Mouse (Mus musculus) neural tube, embryonic 15.5 days (tissue): Measurements from ENCODE around the gene Rxra. TPM values are rescaled to one million over a fixed set of nuclear protein-coding genes. Genes with fewer than 3 reads are reported as not detected.

Experiments
- ATAC-seq: fragments of 200-750 bp; cut with Nextera tagmentation; 2 replicates; pipeline ENCODE4 v1.8.0; 2017; ENCODE audit warnings: mild to moderate bottlenecking, moderate TSS enrichment, moderate library complexity; ENCODE audit not compliant: low FRiP score
- H3K27ac ChIP-seq: fragments of 300-500 bp; sonication (generic); replicated peaks from 2 replicates; pipeline ENCODE4 v1.5.1; 2015; ENCODE audit warnings: mild to moderate bottlenecking, inconsistent platforms
- H3K27me3 ChIP-seq: fragments of 300-500 bp; sonication (generic); replicated peaks from 2 replicates; pipeline ENCODE4 v1.6.1; 2015; ENCODE audit warnings: inconsistent platforms
- H3K36me3 ChIP-seq: fragments of 300-500 bp; sonication (generic); 2 replicates; pipeline ENCODE4 v1.6.1; 2015; ENCODE audit warnings: inconsistent platforms
- H3K4me1 ChIP-seq: fragments of 300-500 bp; sonication (generic); 2 replicates; pipeline ENCODE4 v1.6.1; 2015; ENCODE audit warnings: inconsistent platforms
- H3K4me2 ChIP-seq: fragments of 300-500 bp; sonication (generic); 2 replicates; pipeline ENCODE4 v1.6.1; 2015; ENCODE audit warnings: inconsistent platforms, mild to moderate bottlenecking, moderate library complexity
- H3K4me3 ChIP-seq: fragments of 300-500 bp; sonication (generic); replicated peaks from 2 replicates; pipeline ENCODE4 v1.5.1; 2015; ENCODE audit warnings: mild to moderate bottlenecking, inconsistent platforms
- H3K9ac ChIP-seq: fragments of 300-500 bp; sonication (generic); replicated peaks from 2 replicates; pipeline ENCODE4 v1.6.1; 2015; ENCODE audit warnings: mild to moderate bottlenecking, inconsistent platforms
- H3K9me3 ChIP-seq: fragments of 300-500 bp; sonication (generic); replicated peaks from 2 replicates; pipeline ENCODE4 v1.6.1; 2016; ENCODE audit warnings: inconsistent platforms
- WGBS: fragments of 180-500 bp; shearing (Covaris S2); methylation state at CpG from one replicate; pipeline ENCODE4 v1.1.7; 2015; ENCODE audit warnings: mixed read lengths; 5-methylcytosine and 5-hydroxymethylcytosine counted together
- polyA plus RNA-seq: library from polyadenylated mRNA; unstranded; fragments of >200 nt; fragmentation: Nextera tagmentation; extraction: Ambion mirVana; gene quantifications from 2 replicates; pipeline ENCODE4 v1.2.1, GENCODE M21; 2015

The Rxra gene
- polyA plus RNA-seq, 1 experiment from 2014 or later: 3.6 TPM

DNA sequence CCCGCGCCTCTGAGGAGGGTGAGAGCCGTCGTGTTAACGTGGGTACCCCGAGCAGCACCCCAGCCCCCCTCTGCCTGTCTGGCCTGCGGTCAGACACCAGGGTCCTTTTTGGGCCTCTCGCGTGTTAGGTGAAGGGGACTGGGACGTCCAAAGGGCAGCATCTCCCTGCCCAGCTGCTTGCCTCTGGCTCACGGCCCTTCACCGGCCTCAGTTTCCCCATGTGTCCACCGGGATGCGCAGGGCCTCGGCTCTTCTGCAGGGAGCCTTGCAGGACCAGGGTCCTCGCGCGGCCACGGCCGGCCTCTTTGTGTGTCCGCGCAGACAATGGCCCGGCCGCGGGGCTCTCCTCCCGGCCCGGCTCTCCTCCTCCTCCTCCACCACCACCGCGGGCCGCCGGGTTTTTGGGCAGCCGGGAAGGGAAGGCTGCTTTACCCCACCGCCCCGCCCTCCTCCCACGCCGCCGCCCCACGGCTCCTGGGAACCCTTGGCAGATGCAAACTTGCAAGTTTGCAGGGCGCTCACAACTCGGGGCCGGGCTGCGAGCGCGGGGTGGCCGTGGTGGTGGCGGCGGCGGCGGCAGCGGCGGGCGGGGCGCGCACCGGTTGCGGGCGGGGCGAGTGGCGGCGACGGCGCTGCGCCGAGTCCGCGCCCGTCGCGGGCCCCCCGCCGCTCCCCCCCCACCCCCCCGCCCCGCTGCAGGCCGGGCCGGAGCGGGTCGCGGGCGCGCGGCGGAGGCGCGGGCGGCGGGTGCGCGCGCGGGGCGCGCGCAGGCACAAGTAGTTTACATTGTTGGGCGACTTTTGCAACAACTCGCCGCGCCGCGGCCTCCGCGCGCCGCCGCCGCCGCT, 462 bp downstream of the Rxra start:
- under 1% methylated on average over 49 of the region's 106 CpGs for whole genome bisulfite sequencing
- Histone ChIP-seq H3K4me3 (peak overlapping the region; percentile 73), H3K27me3 (no peaks in the 10 kb centered on the region), H3K9me3 (no peaks in the 10 kb centered on the region), H3K27ac (peak overlapping the region; percentile 82), H3K4me2 (peak overlapping the region; percentile 96), H3K4me1 (peaks cover 63% of the 10 kb centered on the region), H3K9ac (peak overlapping the region; percentile 79), H3K36me3 (no peaks in the 10 kb centered on the region)
- ATAC-seq: peak; percentile 30; the same call in 1 of the 2 replicates

DNA sequence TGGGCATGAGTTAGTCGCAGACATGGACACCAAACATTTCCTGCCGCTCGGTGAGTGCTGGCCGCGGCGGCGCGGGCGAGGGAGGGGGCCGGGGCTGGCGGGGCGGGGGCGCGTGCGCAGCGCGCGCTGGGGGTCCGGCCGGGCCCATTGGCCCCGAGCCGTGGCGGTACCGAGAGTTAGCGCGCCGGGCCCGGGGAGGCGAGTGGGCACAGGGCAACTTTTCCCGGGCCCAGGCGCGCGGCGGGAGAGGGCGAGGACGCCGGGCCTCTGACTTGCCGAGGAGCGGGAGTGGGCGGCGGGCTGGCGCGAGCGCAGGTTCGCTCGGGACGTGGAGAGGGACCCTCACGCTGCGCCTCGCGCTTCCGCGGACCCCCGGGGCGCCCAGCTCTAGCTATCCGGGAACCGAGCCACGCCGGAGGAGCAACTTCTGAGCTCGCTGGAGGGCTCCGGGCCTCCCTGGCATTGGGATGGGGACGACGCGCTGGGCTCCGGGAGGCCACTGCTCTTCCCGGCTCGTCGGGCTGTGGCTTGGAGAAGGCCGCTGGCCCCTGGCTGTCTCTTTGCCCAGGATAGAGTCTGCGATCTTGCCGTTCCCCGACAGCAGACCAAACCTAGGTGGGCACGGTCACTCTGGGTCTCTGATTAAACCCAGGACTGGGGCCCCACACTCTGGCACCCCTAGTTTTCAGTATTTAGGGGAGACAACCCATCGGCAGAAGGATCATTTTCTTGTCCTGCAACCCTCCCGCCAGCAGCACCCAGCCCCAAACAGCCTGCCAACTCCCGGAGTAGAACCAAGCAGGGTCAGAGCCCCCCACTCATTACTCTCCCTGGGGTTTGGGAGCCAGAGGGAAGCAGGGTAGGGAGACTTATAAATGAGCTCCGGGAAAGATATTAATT, 1.4 kb downstream of the Rxra start:
- Histone ChIP-seq H3K4me3 (peak overlapping the region; percentile 73), H3K4me2 (peak overlapping the region; percentile 96), H3K27ac (peak overlapping the region; percentile 85), H3K27me3 (no peaks in the 10 kb centered on the region), H3K9ac (peak overlapping the region; percentile 79), H3K36me3 (no peaks in the 10 kb centered on the region), H3K9me3 (no peaks in the 10 kb centered on the region), H3K4me1 (peaks cover 63% of the 10 kb centered on the region)
- WGBS: under 1% methylated on average over 56 of the region's 77 CpGs
- ATAC-seq: peak; percentile 28; the same call in 1 of the 2 replicates

DNA sequence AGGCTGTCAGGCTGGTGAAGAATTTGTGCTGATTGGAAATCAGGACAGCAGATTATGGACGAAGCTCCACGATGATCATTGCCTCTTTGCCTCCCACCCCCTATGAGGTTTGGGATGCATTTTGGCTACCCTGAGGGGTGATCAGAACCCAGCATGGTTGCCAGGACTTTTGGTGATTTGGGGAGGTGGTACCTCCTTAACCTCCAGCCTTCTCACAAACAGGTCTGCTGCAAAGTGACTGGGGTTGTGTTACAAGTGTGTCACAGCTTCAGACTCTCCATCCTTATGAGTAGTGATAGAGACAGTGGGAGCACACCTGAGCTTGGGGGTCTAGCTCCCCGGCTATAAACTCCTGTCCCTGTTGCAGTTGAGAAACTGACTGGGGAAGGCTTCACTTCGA, 2.1 kb downstream of the Rxra start:
- Histone ChIP-seq H3K27ac (peak overlapping the region; percentile 85; the same call in 1 of the 2 replicates), H3K36me3 (no peaks in the 10 kb centered on the region), H3K4me1 (peaks cover 67% of the 10 kb centered on the region), H3K4me3 (peak overlapping the region; percentile 73), H3K4me2 (peak overlapping the region; percentile 96), H3K9me3 (no peaks in the 10 kb centered on the region), H3K27me3 (no peaks in the 10 kb centered on the region), H3K9ac (peak overlapping the region; percentile 79)
- 20% methylated on average over 4 of the region's 4 CpGs for WGBS
- no peak for ATAC-seq

DNA sequence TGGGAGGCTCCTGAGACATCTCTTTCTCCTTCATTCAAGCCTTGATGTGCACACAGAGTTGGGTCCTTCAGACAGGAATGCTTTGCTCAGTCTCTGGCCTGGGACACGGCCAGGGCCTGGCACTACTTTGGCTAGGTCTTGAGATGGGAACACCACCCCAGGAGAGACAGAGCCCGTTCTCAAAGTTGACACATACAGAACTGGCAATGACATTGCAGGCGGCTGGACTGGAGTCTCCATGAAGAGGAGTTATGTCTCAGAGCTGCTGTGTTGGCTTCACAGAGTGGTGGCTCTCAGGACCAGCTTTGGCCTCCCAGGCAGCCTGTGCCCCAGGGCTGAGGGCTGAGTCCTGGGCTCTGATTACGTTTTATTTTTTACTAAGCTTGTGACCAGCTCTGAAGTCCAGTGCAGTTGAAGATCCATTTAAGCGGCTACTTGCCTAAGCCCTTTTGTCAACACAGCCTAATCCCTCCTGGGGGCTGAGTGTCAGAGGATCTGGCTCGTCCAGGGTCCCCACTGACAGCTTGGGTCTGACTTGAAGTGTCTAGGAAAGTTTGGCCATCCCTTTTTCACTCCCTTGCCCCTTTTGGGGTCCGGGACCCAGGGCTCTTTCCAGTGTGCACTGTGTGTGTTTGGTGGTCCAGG, 2.7 kb downstream of the Rxra start:
- Histone ChIP-seq H3K9ac (no peak overlapping the region), H3K4me1 (peaks cover 73% of the 10 kb centered on the region), H3K27me3 (no peaks in the 10 kb centered on the region), H3K4me2 (peak overlapping the region; percentile 96), H3K36me3 (no peaks in the 10 kb centered on the region), H3K4me3 (peak overlapping the region; percentile 73), H3K9me3 (no peaks in the 10 kb centered on the region), H3K27ac (no peak overlapping the region; the same call in 1 of the 2 replicates)
- ATAC-seq: no peak
- 55% methylated on average over 7 of the region's 7 CpGs for WGBS

DNA sequence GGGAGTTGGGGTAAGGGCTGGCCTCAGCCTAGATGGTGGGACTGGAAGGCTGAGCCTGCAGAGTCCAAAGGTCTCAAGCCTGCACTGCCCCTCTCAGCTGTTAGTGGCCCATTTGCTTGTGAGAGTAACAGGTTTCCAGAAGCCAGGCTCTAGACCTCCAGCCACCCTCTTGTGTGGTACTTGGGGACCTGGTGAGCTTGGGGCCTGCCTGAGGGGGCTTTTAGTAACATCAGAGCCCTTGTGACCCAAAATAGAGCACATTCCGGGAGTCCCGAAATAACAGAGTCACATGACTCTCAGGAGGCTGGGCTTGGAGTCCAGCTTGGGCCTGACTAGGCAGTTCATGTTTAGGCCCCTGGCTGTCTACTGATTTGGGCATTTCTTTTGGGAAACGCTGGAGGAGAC, 3.4 kb downstream of the Rxra start:
- WGBS: 19% methylated on average over 3 of the region's 3 CpGs
- Histone ChIP-seq H3K27ac (no peak overlapping the region; the same call in 1 of the 2 replicates), H3K4me1 (peaks cover 80% of the 10 kb centered on the region), H3K9me3 (no peaks in the 10 kb centered on the region), H3K27me3 (no peaks in the 10 kb centered on the region), H3K4me3 (no peak overlapping the region), H3K4me2 (peak overlapping the region; percentile 96), H3K36me3 (no peaks in the 10 kb centered on the region), H3K9ac (no peak overlapping the region)
- ATAC-seq: no peak

DNA sequence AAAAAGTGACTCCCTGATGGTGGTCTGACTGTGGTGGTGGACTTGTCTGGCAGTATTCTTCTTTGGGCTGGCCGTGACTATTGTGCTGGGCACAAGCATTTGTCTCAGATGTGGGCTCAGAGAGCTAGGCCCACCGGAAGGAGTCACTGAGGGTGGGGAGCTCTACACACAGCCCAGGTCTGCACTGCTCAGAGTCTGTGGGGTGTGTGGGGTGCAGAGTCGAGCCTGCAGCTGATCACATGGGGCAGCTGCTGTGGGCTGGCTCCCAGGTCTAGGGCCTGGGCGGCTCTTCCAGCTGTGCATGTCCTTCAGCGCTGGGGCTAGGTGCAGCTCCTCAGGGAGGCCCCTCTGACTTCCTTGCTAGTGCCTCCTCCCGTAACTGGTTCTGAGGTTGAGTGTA, 3.8 kb downstream of the Rxra start:
- WGBS: 67% methylated on average over 6 of the region's 6 CpGs
- Histone ChIP-seq H3K4me2 (peak overlapping the region; percentile 96), H3K9ac (no peak overlapping the region)

DNA sequence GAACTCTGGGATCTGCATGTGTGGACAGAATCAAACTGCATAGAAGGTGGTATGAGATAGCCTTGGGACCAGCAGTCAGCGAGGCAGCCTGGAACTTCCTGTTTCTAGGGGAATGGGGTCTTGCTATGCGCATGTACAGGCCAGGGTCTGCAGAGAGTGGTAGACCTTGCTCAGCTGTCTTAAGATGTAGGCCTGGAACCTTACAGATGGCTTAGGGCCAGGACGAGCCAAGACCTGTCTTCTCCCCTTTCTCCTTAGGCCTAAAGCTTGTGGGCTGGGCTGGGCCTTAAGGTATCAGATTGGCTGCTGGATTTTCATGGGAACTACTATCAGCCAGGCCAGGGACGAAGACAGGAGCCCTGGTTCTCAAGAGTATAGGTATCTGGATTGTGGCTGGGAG, 4.4 kb downstream of the Rxra start:
- Histone ChIP-seq H3K9ac (no peak overlapping the region), H3K27me3 (no peaks in the 10 kb centered on the region), H3K36me3 (no peaks in the 10 kb centered on the region), H3K4me1 (peaks cover 83% of the 10 kb centered on the region), H3K9me3 (no peaks in the 10 kb centered on the region), H3K27ac (no peak overlapping the region), H3K4me2 (no peak overlapping the region), H3K4me3 (no peak overlapping the region)
- no peak for ATAC-seq
- WGBS: 91% methylated on average over 4 of the region's 4 CpGs

More for the DNA sequence above, 3.8 kb downstream of the Rxra start:
- peaks cover 83% of the 10 kb centered on the region for H3K4me1 ChIP-seq
- ATAC-seq: no peak
- H3K27ac ChIP-seq: no peak overlapping the region; the same call in 1 of the 2 replicates
- no peaks in the 10 kb centered on the region for H3K27me3 ChIP-seq
- no peak overlapping the region for H3K4me3 ChIP-seq
- H3K36me3 ChIP-seq: no peaks in the 10 kb centered on the region
- no peaks in the 10 kb centered on the region for H3K9me3 ChIP-seq

DNA sequence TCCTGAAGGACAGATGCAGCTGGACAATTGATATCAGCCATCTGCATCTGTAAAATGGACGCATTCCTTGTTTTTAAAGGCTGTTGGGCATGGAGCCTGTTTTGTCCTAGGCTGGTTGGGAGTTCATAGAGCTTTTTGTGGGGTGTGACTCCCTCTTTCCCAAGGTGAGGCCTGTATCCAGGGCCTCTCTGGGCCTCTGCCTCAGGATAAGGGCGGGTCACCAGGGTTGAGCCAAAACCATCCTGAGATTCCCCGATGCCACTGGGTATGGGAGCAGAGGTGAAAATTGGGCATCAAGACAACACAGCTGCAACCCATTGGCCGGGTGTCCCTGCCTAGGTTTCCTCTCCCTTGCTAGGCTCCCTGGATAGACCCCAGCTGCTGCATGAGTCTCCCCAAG, 5.2 kb downstream of the Rxra start:
- Histone ChIP-seq H3K4me1 (peaks cover 76% of the 10 kb centered on the region), H3K27ac (peak overlapping the region; percentile 68), H3K27me3 (no peaks in the 10 kb centered on the region), H3K9ac (0 out of 2 replicates have a peak overlapping the region, but pooled peaks have one; percentile 3), H3K9me3 (no peaks in the 10 kb centered on the region), H3K4me2 (0 out of 2 replicates have a peak overlapping the region, but pooled peaks have one; percentile 6), H3K36me3 (no peaks in the 10 kb centered on the region), H3K4me3 (no peak overlapping the region)
- WGBS: 67% methylated on average over 4 of the region's 4 CpGs
- no peak for ATAC-seq

DNA sequence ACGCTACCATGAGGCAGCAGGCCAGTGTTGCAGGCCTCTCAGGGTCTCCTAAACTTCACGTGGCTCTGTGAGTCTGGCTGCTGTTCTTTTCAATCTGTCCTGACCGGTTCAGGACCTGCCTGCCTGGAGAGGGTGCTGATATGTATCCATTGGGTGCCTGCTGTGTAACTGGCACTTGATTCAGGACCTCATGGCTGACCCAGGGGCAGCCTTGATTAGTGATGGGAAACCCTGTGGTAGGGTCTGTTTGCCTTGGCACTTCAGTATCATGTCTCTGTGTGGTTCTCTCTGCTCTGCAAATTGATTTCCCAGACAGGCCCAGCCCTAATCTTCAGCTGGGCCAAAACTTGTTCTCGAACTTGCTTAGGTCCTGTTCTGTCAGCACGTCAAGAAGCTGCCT, 5.9 kb downstream of the Rxra start:
- Histone ChIP-seq H3K36me3 (no peaks in the 10 kb centered on the region), H3K4me2 (0 out of 2 replicates have a peak overlapping the region, but pooled peaks have one; percentile 6), H3K27me3 (no peaks in the 10 kb centered on the region), H3K27ac (peak overlapping the region; percentile 68), H3K9ac (no peak overlapping the region), H3K4me3 (no peak overlapping the region), H3K4me1 (peaks cover 73% of the 10 kb centered on the region), H3K9me3 (no peaks in the 10 kb centered on the region)
- ATAC-seq: no peak
- 42% methylated on average over 5 of the region's 5 CpGs for WGBS

DNA sequence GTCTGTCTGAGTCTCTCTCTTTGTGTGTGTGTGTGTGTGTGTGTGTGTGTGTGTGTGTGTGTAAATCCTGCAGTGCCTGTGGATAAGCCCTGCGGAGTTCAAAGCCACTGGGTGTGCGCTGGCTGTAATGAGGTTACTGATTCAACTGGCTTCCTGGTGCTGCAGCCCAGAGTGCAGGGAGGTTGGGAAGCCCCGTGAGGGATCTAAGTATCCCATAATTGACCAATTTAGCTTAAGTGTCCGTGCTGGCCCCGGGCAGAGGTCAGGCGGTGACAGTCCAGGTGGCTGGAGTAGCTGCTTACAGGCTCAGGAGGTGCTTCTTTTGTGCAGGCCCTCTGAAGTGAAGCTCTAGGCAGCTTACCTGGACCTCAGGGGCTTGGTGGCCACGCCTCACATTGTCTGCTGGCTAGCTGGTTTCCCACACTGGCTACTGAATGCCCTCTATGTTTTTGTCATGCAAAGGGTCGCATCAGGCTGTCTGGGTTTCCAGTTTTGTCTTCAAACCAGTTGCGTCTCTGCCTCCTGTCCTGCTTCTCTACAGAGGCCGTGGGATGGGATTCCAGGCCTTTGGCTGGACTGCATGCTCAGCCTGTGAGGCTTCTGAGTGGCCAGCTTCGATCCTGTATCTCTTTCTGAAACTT, 7.9 kb downstream of the Rxra start:
- H3K36me3 ChIP-seq: no peaks in the 10 kb centered on the region
- no peak overlapping the region for H3K9ac ChIP-seq
- no peaks in the 10 kb centered on the region for H3K9me3 ChIP-seq
- H3K4me1 ChIP-seq: peaks cover 65% of the 10 kb centered on the region
- H3K4me3 ChIP-seq: no peak overlapping the region
- no peak overlapping the region for H3K27ac ChIP-seq
- 38% methylated on average over 11 of the region's 11 CpGs for WGBS
- no peak overlapping the region for H3K4me2 ChIP-seq
- no peaks in the 10 kb centered on the region for H3K27me3 ChIP-seq
- no peak for ATAC-seq

DNA sequence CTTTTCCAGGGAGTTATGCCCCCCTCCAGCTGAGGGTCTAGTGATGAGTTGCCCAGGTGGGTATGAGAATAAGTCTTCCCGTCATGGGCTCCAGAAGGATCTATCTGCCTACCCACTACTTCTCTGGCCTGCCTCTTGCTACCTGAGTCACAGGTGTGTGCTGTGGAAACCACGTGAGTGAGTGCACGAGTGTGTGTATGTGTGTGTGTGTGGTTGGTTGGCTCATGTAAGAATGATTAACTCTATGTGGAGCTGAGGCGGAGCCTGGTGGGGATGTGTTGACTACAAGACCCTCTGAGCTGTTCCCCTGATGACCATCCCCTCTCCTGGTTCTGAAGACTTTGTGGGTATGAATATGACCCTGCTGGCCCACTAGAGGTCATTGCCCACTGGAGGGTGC, 9.7 kb downstream of the Rxra start:
- H3K9me3 ChIP-seq: no peaks in the 10 kb centered on the region
- peaks cover 56% of the 10 kb centered on the region for H3K4me1 ChIP-seq

More for the DNA sequence above, 9.7 kb downstream of the Rxra start:
- WGBS: 92% methylated on average over 4 of the region's 4 CpGs
- Histone ChIP-seq H3K9ac (no peak overlapping the region), H3K36me3 (no peaks in the 10 kb centered on the region), H3K4me2 (no peak overlapping the region), H3K27ac (no peak overlapping the region), H3K4me3 (no peak overlapping the region), H3K27me3 (no peaks in the 10 kb centered on the region)
- ATAC-seq: no peak
